Mouse (Mus musculus) midbrain, embryonic 11.5 days (tissue): ENCODE results near the gene Hsdl1. TPM values are rescaled to one million over a fixed set of nuclear protein-coding genes. Genes with fewer than 3 reads are reported as not detected.

Experiments
- ATAC-seq: fragments of 200-750 bp; cut with Nextera tagmentation; 2 replicates; pipeline ENCODE4 v1.8.0; 2017; ENCODE audit warnings: moderate TSS enrichment, moderate library complexity; ENCODE audit not compliant: low FRiP score
- DNase-seq: peaks from one replicate; pipeline ENCODE4 v3.0.0; 2015; ENCODE audit warnings: low spot score; ENCODE audit errors: missing footprints
- H3K27ac ChIP-seq: fragments of 300-500 bp; sonication (generic); 2 replicates; pipeline ENCODE4 v1.5.1; 2014; ENCODE audit warnings: low read depth, low read length
- H3K27me3 ChIP-seq: fragments of 300-500 bp; sonication (generic); 2 replicates; pipeline ENCODE4 v1.6.1; 2014; ENCODE audit warnings: mild to moderate bottlenecking, low read length, moderate library complexity, mixed read lengths; ENCODE audit not compliant: control insufficient read depth, insufficient read depth
- H3K36me3 ChIP-seq: fragments of 300-500 bp; sonication (generic); 2 replicates; pipeline ENCODE4 v1.6.1; 2014; ENCODE audit warnings: mild to moderate bottlenecking, low read length, moderate library complexity, mixed read lengths; ENCODE audit not compliant: control insufficient read depth, insufficient read depth
- H3K4me1 ChIP-seq: fragments of 300-500 bp; sonication (generic); 2 replicates; pipeline ENCODE4 v1.6.1; 2014; ENCODE audit warnings: low read length; ENCODE audit not compliant: control insufficient read depth, insufficient read depth
- H3K4me2 ChIP-seq: fragments of 300-500 bp; sonication (generic); 2 replicates; pipeline ENCODE4 v1.6.1; 2014; ENCODE audit warnings: mild to moderate bottlenecking, moderate library complexity
- H3K4me3 ChIP-seq: fragments of 300-500 bp; sonication (generic); 2 replicates; pipeline ENCODE4 v1.5.1; 2014; ENCODE audit warnings: low read depth, low read length
- H3K9ac ChIP-seq: fragments of 300-500 bp; sonication (generic); 2 replicates; pipeline ENCODE4 v1.6.1; 2014; ENCODE audit warnings: low read length
- H3K9me3 ChIP-seq: fragments of 300-500 bp; sonication (generic); 2 replicates; pipeline ENCODE4 v1.6.1; 2016; ENCODE audit warnings: low read length; ENCODE audit not compliant: control insufficient read depth
- WGBS: fragments of 180-500 bp; shearing (Covaris S2); extraction: QIAGEN DNeasy Blood & Tissue Kit; methylation state at CpG from one replicate; pipeline ENCODE4 v1.1.7; 2014; 5-methylcytosine and 5-hydroxymethylcytosine counted together
- polyA plus RNA-seq: library from polyadenylated mRNA; unstranded; fragments of >200 nt; fragmentation: Nextera tagmentation; extraction: Ambion mirVana; gene quantifications from 2 replicates; pipeline ENCODE4 v1.2.1, GENCODE M21; 2014

The Hsdl1 gene
- polyA plus RNA-seq, 1 experiment from 2014 or later: 76.2 TPM

GRCm38 (mm10) chr8:119555861-119556260, 19.1 kb downstream of the Hsdl1 start:
- H3K9ac ChIP-seq: no peak overlapping the region
- H3K4me3 ChIP-seq: no peak overlapping the region
- DNase-seq (peak; percentile 14), ATAC-seq (no peak)
- H3K9me3 ChIP-seq: no peaks in the 10 kb centered on the region
- H3K4me1 ChIP-seq: peaks cover 11% of the 10 kb centered on the region
- H3K36me3 ChIP-seq: no peaks in the 10 kb centered on the region; the same call in 1 of the 2 replicates
- 94% methylated on average over 6 of the region's 6 CpGs for WGBS
- no peaks in the 10 kb centered on the region for H3K27me3 ChIP-seq
- H3K4me2 ChIP-seq: no peak overlapping the region
- H3K27ac ChIP-seq: no peak overlapping the region

- no peaks in the 10 kb centered on the region for H3K27me3 ChIP-seq
- H3K4me3 ChIP-seq: no peak overlapping the region
- H3K4me2 ChIP-seq: no peak overlapping the region
- no peaks in the 10 kb centered on the region for H3K36me3 ChIP-seq
- H3K4me1 ChIP-seq: peaks cover 7% of the 10 kb centered on the region
- 78% methylated on average over 2 of the region's 2 CpGs for WGBS
- DNase-seq (no peak), ATAC-seq (no peak)
- H3K27ac ChIP-seq: no peak overlapping the region
- H3K9ac ChIP-seq: no peak overlapping the region
- H3K9me3 ChIP-seq: no peaks in the 10 kb centered on the region
Measured at GRCm38 (mm10) chr8:119552967-119553366, 22.0 kb downstream of the Hsdl1 start.

- H3K4me3 ChIP-seq: no peak overlapping the region
- ATAC-seq: no peak
- no peak for DNase-seq
- H3K27me3 ChIP-seq: no peaks in the 10 kb centered on the region
- H3K4me1 ChIP-seq: no peaks in the 10 kb centered on the region
- 80% methylated on average over 7 of the region's 7 CpGs for WGBS
- no peak overlapping the region for H3K9ac ChIP-seq
- 0 out of 2 replicates have a peak, but pooled peaks cover 3% of the 10 kb centered on the region for H3K36me3 ChIP-seq
- H3K4me2 ChIP-seq: no peak overlapping the region
- no peaks in the 10 kb centered on the region for H3K9me3 ChIP-seq
- no peak overlapping the region for H3K27ac ChIP-seq
Measured at GRCm38 (mm10) chr8:119548560-119549113, 26.3 kb downstream of the Hsdl1 start.

- Histone ChIP-seq H3K27ac (no peak overlapping the region), H3K4me2 (no peak overlapping the region), H3K4me3 (no peak overlapping the region), H3K9me3 (no peaks in the 10 kb centered on the region), H3K36me3 (peaks cover 6% of the 10 kb centered on the region; the same call in 1 of the 2 replicates), H3K4me1 (no peaks in the 10 kb centered on the region), H3K27me3 (no peaks in the 10 kb centered on the region), H3K9ac (no peak overlapping the region)
- WGBS: 89% methylated on average over 18 of the region's 18 CpGs
- ATAC-seq (no peak), DNase-seq (no peak)
Measured at GRCm38 (mm10) chr8:119547019-119547691, 27.8 kb downstream of the Hsdl1 start.

- ATAC-seq: no peak
- no peak for DNase-seq
- Histone ChIP-seq H3K36me3 (peaks cover 12% of the 10 kb centered on the region; the same call in 1 of the 2 replicates), H3K9ac (no peak overlapping the region), H3K27me3 (no peaks in the 10 kb centered on the region), H3K27ac (no peak overlapping the region), H3K4me1 (no peaks in the 10 kb centered on the region), H3K4me3 (no peak overlapping the region), H3K4me2 (no peak overlapping the region), H3K9me3 (no peaks in the 10 kb centered on the region)
- WGBS: 95% methylated on average over 6 of the region's 6 CpGs
Measured at GRCm38 (mm10) chr8:119545791-119546190, 29.2 kb downstream of the Hsdl1 start.

- no peak overlapping the region for H3K4me2 ChIP-seq
- no peak overlapping the region for H3K4me3 ChIP-seq
- ATAC-seq (no peak), DNase-seq (no peak)
- H3K36me3 ChIP-seq: peaks cover 14% of the 10 kb centered on the region; the same call in 1 of the 2 replicates
- no peaks in the 10 kb centered on the region for H3K4me1 ChIP-seq
- 84% methylated on average over 6 of the region's 6 CpGs for WGBS
- no peaks in the 10 kb centered on the region for H3K27me3 ChIP-seq
- no peak overlapping the region for H3K27ac ChIP-seq
- H3K9me3 ChIP-seq: no peaks in the 10 kb centered on the region
- H3K9ac ChIP-seq: no peak overlapping the region
Measured at GRCm38 (mm10) chr8:119545180-119545579, 29.8 kb downstream of the Hsdl1 start.

- Histone ChIP-seq H3K9ac (no peak overlapping the region), H3K27ac (no peak overlapping the region), H3K4me2 (no peak overlapping the region), H3K4me3 (no peak overlapping the region), H3K9me3 (no peaks in the 10 kb centered on the region), H3K4me1 (no peaks in the 10 kb centered on the region), H3K36me3 (peaks cover 16% of the 10 kb centered on the region; the same call in 1 of the 2 replicates), H3K27me3 (no peaks in the 10 kb centered on the region)
- ATAC-seq (no peak), DNase-seq (no peak)
- 86% methylated on average over 3 of the region's 3 CpGs for WGBS
Measured at GRCm38 (mm10) chr8:119544606-119545005, 30.4 kb downstream of the Hsdl1 start.

- WGBS: 94% methylated on average over 9 of the region's 9 CpGs
- ATAC-seq (no peak), DNase-seq (no peak)
- no peak overlapping the region for H3K4me2 ChIP-seq
- H3K9ac ChIP-seq: no peak overlapping the region
- peaks cover 26% of the 10 kb centered on the region for H3K36me3 ChIP-seq
- no peaks in the 10 kb centered on the region for H3K9me3 ChIP-seq
- H3K4me1 ChIP-seq: peaks cover 4% of the 10 kb centered on the region
- no peak overlapping the region for H3K4me3 ChIP-seq
- no peaks in the 10 kb centered on the region for H3K27me3 ChIP-seq
- H3K27ac ChIP-seq: no peak overlapping the region
Measured at GRCm38 (mm10) chr8:119531973-119532372, 43.0 kb downstream of the Hsdl1 start.

GRCm38 (mm10) chr8:119531397-119531796, 43.6 kb downstream of the Hsdl1 start:
- H3K4me3 ChIP-seq: no peak overlapping the region
- H3K4me2 ChIP-seq: no peak overlapping the region
- DNase-seq (no peak), ATAC-seq (no peak)
- H3K27me3 ChIP-seq: no peaks in the 10 kb centered on the region
- WGBS: 90% methylated on average over 3 of the region's 3 CpGs
- no peaks in the 10 kb centered on the region for H3K9me3 ChIP-seq
- H3K4me1 ChIP-seq: peaks cover 4% of the 10 kb centered on the region
- H3K27ac ChIP-seq: no peak overlapping the region
- no peak overlapping the region for H3K9ac ChIP-seq
- peaks cover 26% of the 10 kb centered on the region for H3K36me3 ChIP-seq
